Mouse (Mus musculus) bone marrow, adult 2 months (tissue): ENCODE results near the gene Rrm1. TPM values are rescaled to one million over a fixed set of nuclear protein-coding genes. Genes with fewer than 3 reads are reported as not detected.
"Not testable (repeated sequence)": the region's sequence is repeated elsewhere in the genome, so short reads cannot be mapped to it uniquely, and the experiment has no call there.

Experiments used
- H3K27ac ChIP-seq: fragments of 200-500 bp; 2 replicates; pipeline ENCODE4 v1.5.1; 2012; ENCODE audit warnings: low read depth, mild to moderate bottlenecking, control low read depth, inconsistent platforms, low read length; ENCODE audit not compliant: control insufficient read depth, poor library complexity, insufficient read depth
- H3K4me1 ChIP-seq: fragments of 200-500 bp; 2 replicates; pipeline ENCODE4 v1.6.1; 2011; ENCODE audit warnings: low read length; ENCODE audit not compliant: control insufficient read depth, insufficient read depth
- H3K4me3 ChIP-seq: fragments of 200-500 bp; replicated peaks from 2 replicates; pipeline ENCODE3; 2011; ENCODE audit warnings: mild to moderate bottlenecking, low read depth, low read length, control low read depth; ENCODE audit not compliant: control insufficient read depth
- CTCF ChIP-seq: fragments of 200-500 bp; IDR thresholded peaks from 2 replicates; pipeline ENCODE4 v1.5.1; 2011; ENCODE audit warnings: low read length, control low read depth; ENCODE audit not compliant: control insufficient read depth, insufficient read depth
- POLR2A ChIP-seq: fragments of 200-500 bp; IDR thresholded peaks from 2 replicates; pipeline ENCODE4 v1.6.1; 2011; ENCODE audit warnings: low read depth, mild to moderate bottlenecking, control low read depth, low read length, borderline replicate concordance; ENCODE audit not compliant: control insufficient read depth
- WGBS: fragments of 180-500 bp; shearing (Covaris S2); methylation state at CpG from one replicate; pipeline ENCODE4 v1.1.7; 2018; 5-methylcytosine and 5-hydroxymethylcytosine counted together
- polyA plus RNA-seq: library from polyadenylated mRNA; stranded (reverse); fragments of >200 nt; gene quantifications from 2 replicates; pipeline ENCODE4 v1.2.4, GENCODE M21; 2011; ENCODE audit warnings: low replicate concordance; ENCODE audit not compliant: missing spikeins, insufficient read depth, insufficient read length

Gene Rrm1
- polyA plus RNA-seq, result 151 and 245 TPM in 2 replicates

GRCm38 (mm10) chr7:102441657-102442391 lies at the start of gene Rrm1:
Gene Rrm1, plus strand, starts transcription at chr7:102441695.
- TF ChIP-seq CTCF (0 out of 2 replicates have a peak, but pooled peaks have one; percentile 1), POLR2A (peak; percentile 89; the same call in 1 of the 2 replicates)
- under 1% methylated on average over 54 of the region's 56 CpGs for WGBS
- Histone ChIP-seq H3K4me1 (no peaks in the 10 kb centered on the region; the same call in 1 of the 2 replicates), H3K27ac (peak within 1 kb of the TSS; percentile 49), H3K4me3 (peak within 1 kb of the TSS; percentile 86)

GRCm38 (mm10) chr7:102393898-102394297 lies 47.6 kb upstream of the Rrm1 start:
- Histone ChIP-seq H3K4me1 (peaks cover 1% of the 10 kb centered on the region; the same call in 1 of the 2 replicates), H3K4me3 (no peak overlapping the region), H3K27ac (no peak overlapping the region)
- 46% methylated on average over 2 of the region's 2 CpGs for WGBS
- no peak for TF ChIP-seq POLR2A
- no peak for TF ChIP-seq CTCF

- WGBS, result 40% methylated on average over 7 of the region's 7 CpGs
- TF ChIP-seq CTCF (no peak), POLR2A (no peak)
- no peak overlapping the region for H3K27ac ChIP-seq
- H3K4me3 ChIP-seq, result no peak overlapping the region
- peaks cover 1% of the 10 kb centered on the region; the same call in 1 of the 2 replicates for H3K4me1 ChIP-seq
Observed at GRCm38 (mm10) chr7:102395894-102396293, 45.6 kb upstream of the Rrm1 start.

- peaks cover 1% of the 10 kb centered on the region; the same call in 1 of the 2 replicates for H3K4me1 ChIP-seq
Observed at GRCm38 (mm10) chr7:102396331-102396730, 45.2 kb upstream of the Rrm1 start.

GRCm38 (mm10) chr7:102399180-102399731 lies 42.2 kb upstream of the Rrm1 start:
- no peak for TF ChIP-seq CTCF
- no peak for TF ChIP-seq POLR2A

More at GRCm38 (mm10) chr7:102396331-102396730, 45.2 kb upstream of the Rrm1 start:
- no peak overlapping the region for H3K27ac ChIP-seq
- TF ChIP-seq CTCF (no peak), POLR2A (no peak)
- H3K4me3 ChIP-seq, result no peak overlapping the region
- 80% methylated on average over 3 of the region's 3 CpGs for WGBS

GRCm38 (mm10) chr7:102404118-102404517 lies 37.4 kb upstream of the Rrm1 start:
- WGBS, result 92% methylated on average over 2 of the region's 2 CpGs
- Histone ChIP-seq H3K4me1 (no peaks in the 10 kb centered on the region), H3K27ac (no peak overlapping the region), H3K4me3 (no peak overlapping the region)
- TF ChIP-seq POLR2A (no peak), CTCF (no peak)

More at GRCm38 (mm10) chr7:102399180-102399731, 42.2 kb upstream of the Rrm1 start:
- Histone ChIP-seq H3K27ac (no peak overlapping the region), H3K4me1 (peaks cover 1% of the 10 kb centered on the region; the same call in 1 of the 2 replicates), H3K4me3 (no peak overlapping the region)
- WGBS, result 68% methylated on average over 3 of the region's 3 CpGs

GRCm38 (mm10) chr7:102407440-102407839 lies 34.1 kb upstream of the Rrm1 start:
- Histone ChIP-seq H3K4me3 (no peak overlapping the region), H3K4me1 (no peaks in the 10 kb centered on the region), H3K27ac (no peak overlapping the region)
- TF ChIP-seq CTCF (no peak), POLR2A (no peak)

- H3K27ac ChIP-seq, H3K4me1 ChIP-seq, H3K4me3 ChIP-seq: not testable (repeated sequence)
- 88% methylated on average over 9 of the region's 9 CpGs for WGBS
Observed at GRCm38 (mm10) chr7:102415272-102415671, 26.2 kb upstream of the Rrm1 start.

- TF ChIP-seq CTCF (no peak), POLR2A (no peak)
- Histone ChIP-seq H3K4me1 (no peaks in the 10 kb centered on the region), H3K27ac (no peak overlapping the region), H3K4me3 (no peak overlapping the region)
- WGBS, result 83% methylated on average over 6 of the region's 6 CpGs
Observed at GRCm38 (mm10) chr7:102415841-102416240, 25.7 kb upstream of the Rrm1 start.
